Mouse (Mus musculus) ovary, postnatal 36 days (tissue): ENCODE data around the gene Abracl.

ENCODE experiments used
- DNase-seq: peaks from one replicate; pipeline ENCODE4 v3.0.0; 2022; ENCODE audit warnings: low spot score, mixed read lengths

The Abracl gene

DNA sequence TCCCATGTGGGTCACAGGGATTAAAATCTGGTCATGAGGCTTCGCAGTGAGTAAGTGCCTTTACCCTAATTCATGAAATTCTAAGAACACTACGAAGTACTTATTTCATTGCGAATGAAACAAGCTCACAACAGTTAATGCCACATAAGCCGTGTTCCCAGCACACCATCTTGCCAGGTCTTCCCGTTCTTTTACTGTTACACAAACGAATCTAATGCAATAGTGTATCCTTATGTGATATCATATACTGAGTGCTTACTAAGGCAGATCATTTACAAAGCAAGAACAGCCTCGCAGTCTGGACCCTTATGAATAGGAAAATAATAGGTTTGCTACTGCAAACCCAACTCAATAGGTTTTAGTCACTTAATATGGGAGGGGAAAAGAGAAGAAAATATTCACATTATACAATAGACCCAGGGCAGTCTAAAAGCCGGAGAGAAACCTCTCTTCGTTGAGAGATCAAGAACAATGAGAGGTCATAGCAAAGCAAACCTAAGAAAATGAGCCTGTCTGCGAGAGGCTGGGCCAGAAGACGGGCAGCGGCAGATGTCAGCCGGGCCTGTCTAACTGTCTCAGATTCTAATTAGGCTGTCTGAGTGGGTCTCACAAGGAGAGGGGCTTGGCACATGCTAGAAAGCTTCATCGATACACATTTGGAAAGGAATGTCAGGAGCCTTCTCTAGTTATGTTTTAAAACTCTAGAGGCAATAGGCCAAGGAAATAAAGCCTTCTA is 1.3 kb downstream of the Abracl start:
- DNase-seq = no peak

DNA sequence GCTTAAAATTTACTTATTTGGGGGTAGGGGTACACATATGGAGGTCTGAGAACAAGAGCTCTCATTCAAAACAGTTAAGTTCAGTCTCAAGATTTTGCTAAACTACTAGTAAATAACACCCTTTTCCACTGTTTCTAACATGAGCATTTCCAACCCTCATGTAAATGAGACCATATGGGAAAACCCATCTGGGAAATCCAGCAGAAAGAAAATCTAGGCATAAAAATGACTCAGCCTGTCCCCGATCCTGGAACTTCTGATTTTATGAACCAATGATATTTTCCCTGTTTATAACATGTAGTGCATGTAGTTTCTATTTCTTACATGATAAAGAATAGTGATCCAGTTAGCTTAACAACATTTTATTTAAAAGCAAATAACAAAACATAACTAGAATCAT is 2.2 kb downstream of the Abracl start:
- no peak for DNase-seq

DNA sequence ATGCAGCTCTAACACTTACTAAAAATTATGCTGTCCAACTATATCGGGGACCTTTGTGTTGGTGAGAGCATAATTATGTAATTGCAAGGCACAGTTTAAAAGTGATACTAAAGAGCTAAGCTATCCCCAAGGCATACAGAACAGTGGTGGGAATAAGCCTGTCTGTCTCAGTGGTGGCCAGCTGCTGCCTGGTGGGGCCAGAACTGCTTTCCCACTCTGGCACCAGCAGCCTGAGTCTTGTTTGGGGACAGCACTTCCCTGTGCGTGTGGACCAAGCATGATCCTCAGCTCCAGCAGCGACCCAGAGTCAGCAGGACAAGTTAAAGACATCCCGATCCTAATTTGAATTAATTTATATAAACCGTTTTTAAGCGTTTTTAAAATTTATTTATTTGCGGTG is 2.6 kb downstream of the Abracl start:
- no peak for DNase-seq

DNA sequence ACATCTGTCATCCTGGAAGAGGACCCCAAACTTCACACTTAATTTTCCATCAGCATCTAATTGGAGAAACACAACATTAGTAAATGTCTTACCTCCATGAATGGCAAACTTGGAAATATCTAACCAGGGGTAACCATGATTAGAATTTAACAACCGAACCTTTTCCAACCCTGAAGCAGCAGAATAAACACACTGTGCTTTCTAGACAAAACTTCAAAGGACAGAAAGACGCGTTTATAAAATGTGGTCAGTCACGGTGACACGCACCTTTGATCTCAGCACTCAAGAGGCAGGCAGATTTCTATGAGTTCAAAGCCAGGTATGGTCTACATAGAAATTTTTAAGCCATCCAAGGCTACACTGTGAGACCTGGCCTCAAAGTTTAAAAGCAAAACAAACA is 11.3 kb downstream of the Abracl start:
- DNase-seq = no peak

DNA sequence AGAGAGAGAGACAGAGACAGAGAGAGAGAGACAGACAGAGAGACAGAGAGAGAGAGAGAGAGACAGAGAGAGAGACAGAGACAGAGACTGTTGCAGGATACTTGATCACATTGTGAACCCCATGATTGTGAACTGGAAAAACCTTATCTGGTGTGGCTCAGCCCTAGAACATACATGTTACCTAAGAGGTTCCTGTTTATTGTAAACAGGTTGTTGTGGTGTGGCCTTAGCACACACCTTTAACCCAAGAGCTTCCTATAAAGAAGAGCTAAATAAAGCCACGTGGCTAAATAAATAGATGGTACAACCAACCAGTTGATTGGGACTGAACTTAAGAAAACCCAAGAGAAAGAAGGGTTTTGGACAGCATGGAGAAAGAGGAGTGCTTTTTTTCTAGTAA is 13.3 kb downstream of the Abracl start:
- DNase-seq = no peak

DNA sequence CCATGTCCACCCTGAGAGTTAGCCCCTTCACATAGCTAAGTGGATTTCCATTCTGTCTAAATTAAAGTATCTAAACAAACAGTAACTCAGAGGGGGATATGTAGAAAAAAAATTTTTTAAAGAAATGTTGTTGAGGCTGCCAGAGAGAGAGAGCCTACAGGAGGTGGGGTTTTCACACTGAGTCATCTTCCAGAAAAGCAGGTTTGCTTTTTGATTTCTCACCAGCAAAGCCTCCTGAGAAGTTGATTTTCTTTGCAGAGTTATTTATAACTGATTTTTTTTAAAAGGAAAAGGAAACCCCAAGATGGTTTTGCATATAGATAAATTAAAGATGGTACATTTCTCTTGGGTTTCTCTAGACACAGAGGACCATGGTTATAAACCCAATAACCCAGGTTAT is 15.0 kb downstream of the Abracl start:
- no peak for DNase-seq

DNA sequence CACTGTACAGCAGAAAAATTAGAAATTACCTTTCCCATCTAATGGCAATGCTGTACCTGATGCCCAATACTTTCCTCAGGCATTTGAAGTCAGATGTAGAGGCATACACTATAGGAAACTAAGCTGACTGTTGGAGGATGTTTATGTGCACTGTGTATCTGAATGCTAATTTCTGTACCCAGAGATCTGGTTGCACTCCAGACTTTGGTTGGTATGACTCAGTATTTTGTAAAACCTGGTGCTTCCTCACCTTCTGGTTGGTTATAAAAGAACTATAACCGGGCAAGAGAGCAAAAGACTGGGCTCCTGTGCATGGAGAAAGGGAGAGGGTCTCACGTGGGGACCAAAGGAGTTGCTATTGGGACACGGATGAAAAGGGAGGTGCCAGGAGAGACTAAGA is 15.8 kb downstream of the Abracl start:
- DNase-seq = no peak

DNA sequence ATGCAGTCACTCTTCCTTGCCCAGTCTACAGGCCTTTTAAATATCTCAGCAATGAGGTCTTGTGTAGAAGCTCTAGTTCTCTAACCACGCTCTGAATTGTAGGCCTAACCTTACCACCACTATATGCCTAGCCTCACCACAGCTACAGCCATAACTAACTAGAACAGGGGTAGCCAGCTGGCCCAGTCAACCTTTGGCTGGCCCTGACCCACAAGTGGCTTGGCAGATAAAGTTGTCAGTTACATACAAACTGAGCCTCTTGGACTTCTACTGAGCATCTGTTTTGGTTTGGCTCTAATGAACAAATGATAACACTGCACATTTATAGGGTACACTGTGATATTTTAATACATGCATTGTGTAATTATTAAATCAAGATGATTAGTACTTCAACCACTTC is 16.3 kb downstream of the Abracl start:
- DNase-seq = no peak

DNA sequence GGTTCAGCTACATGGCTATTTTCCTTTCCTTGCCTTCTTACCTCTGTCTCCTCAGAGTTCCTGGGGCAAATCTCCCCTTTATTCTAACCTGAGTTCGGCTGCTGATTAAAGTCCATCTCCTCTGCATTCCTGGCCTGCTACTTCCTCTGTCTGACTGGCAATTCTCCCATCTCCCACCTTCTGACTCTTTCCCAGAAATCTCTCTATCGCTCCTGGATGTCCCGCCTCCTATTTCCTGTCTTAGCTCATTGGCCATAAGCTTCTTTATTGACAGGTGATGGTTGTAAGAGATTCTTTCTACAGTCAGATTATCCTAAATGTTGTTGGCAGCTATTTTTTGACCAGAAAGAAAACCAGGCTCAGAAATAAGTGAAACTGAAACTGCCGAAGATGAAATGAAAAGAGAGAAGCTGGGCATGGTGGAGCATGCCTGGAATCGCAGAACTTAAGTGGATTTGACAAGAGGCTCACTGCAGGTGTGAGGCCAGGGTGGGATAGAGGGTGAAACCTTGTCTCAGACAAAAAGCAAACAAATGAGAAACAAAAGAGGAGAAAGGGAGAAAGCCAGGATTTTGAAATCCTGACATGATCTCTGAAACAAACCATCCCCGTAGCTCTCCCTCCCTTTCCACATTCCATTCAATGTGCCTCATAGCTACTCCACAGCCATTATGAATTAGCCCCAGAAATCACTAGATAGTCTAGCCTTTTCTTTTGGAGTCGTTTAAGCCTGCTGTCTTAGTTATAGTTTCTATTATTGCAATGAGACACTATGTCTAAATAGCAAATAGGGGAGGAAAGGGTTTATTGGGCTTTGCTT is 17.7 kb downstream of the Abracl start:
- no peak for DNase-seq

DNA sequence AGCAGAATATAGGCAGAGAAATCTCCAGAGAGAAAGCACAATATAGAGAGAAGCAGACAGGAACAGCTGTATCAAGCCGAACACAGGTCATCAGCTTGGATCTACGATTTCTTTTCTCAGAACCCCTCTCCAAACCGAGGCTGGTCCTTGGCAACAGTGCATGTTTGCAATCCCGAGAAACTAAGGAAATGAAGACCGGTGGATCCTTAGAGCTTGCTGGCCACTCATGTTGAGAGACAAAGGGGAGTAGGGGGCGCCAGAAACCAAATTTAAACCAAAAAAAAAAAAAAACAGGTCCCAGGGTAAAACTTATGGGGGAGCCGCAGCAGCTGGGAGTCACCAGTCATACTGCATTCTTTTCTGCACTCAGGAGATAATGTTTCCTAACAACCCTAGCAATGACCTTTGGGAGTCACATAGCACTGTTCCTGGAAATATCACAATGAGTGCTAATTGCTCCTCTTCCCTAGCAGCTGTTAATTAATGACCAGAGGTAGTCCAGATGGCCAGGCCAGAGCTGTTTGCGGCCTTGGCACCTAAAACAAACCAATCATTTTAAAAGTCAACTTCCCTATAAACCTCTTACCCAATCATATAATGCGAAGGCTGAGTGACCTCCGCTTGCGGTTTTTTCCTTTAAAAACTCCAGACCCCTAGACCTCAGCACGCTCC is 19.0 kb downstream of the Abracl start:
- DNase-seq = no peak

DNA sequence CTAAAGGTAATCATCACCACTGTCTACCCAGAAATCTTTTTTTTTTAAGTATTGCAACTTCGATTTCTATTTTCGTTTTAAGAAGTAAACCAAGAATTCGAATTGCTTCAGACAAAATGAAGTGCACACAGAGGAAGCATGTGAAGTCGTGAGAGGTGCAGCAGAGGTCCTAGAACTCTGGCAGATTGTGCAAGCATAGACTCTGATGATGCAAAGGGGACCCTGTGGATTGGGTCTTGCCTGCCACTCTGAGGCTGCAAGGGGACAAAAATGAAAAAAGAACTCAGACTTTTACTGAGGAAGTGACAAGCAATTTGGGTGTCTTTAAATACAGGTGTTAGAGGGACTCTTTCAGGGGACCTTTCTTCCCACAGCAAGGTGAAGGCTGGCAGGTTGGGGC is 32.5 kb downstream of the Abracl start:
- DNase-seq = no peak

DNA sequence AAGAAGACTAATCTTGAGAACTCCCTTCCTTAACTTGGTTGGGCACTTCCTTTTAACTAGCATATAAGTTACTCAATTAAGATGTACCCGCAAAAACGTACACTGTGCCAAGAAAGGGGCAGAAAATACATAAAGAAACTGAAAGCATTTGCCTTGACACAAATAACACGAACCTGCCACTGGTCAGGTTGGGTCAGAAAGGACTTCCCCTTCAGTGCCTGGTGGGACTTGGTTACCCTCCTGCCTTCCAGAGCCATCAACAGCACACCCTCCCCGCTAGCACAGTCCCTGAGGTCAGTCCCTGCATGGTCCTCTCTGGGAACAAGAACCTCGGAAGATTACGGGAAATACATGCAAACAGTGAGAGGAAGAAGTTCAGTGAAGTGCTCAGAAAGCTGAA is 34.0 kb downstream of the Abracl start:
- no peak for DNase-seq

DNA sequence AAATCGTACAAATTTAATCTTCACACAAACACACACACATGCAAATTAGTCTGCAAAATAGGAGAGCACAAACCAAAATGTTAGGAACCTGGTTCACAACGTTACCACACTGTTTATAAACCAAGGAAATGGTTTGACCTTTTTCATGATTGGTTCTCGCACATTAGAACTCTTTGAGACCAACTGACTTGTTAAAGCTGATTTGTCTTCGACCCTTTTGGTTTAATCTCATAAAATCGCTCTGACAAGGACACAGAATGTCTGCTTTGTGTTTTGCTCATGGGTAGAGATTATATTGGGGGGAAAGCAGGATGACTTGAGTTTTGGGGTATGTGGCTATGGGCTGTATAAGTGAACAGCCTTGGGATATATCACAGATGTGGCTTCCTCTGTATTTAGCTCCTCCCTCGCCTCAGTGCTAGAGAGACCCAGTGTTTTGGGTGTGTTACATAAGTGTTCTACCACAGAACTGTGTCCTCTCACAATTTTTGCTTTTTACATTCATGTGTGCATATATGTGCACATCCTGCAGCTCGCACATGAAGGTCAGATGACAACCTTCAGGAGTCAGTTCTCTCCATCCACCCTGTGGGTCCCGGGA is 35.2 kb downstream of the Abracl start:
- DNase-seq = no peak

DNA sequence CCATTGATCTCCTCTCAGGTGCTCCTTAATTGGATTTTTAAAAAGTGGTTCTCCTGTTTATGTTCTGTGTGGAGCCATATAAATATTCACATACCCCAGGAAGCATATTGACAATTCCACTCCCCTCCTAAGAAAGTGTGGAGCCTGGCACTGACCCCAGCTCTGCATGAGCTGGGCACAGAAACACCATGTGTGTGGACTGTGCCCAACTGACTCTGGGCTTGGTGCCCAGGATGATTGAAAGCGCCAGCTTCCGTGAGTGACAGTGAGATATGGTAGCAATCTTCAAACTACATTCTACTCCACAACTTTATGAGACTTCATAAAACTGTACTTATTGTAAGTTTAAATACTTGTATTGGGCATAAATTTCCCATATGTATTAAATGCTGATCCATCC is 39.8 kb downstream of the Abracl start:
- no peak for DNase-seq

DNA sequence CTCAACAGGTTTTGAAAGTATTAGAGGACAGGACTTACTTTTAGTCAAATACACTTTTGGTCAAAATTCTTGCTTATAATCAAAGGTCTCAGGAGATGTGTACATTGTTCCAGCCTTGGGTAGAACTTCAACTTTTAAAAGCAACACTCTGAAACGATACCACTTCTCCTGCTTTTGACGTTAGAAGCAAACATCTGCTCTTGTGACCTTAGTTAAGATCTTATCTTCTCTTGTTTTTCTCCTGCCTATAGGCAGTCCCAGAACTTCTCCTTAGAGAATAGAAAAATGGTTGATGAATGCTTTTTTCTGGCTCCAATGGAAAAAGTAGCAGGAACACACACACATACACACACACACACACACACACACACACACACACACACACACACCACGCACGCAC is 57.0 kb downstream of the Abracl start:
- DNase-seq = no peak
